Mouse (Mus musculus) bone marrow, adult 2 months (tissue): Measurements from ENCODE around the gene Ing4.

Experiments
- CTCF ChIP-seq: fragments of 200-500 bp; IDR thresholded peaks from 2 replicates; pipeline ENCODE4 v1.5.1; 2011; ENCODE audit warnings: low read length, control low read depth; ENCODE audit not compliant: control insufficient read depth, insufficient read depth
- POLR2A ChIP-seq: fragments of 200-500 bp; IDR thresholded peaks from 2 replicates; pipeline ENCODE4 v1.6.1; 2011; ENCODE audit warnings: low read depth, mild to moderate bottlenecking, control low read depth, low read length, borderline replicate concordance; ENCODE audit not compliant: control insufficient read depth

- TF ChIP-seq CTCF: no peak
- TF ChIP-seq POLR2A: no peak
These were observed 48.4 kb downstream of the Ing4 start for GRCm38 (mm10) chr6:125087937-125088336.
